Mouse (Mus musculus) lung, embryonic 14.5 days (tissue): ENCODE measurements around the gene Syn3. TPM values are rescaled to one million over a fixed set of nuclear protein-coding genes. Genes with fewer than 3 reads are reported as not detected.

Experiments used
- ATAC-seq: fragments of 200-750 bp; cut with Nextera tagmentation; 2 replicates; pipeline ENCODE4 v1.8.0; 2017; ENCODE audit warnings: mild to moderate bottlenecking, moderate TSS enrichment, moderate library complexity; ENCODE audit not compliant: insufficient read depth
- DNase-seq: peaks from one replicate; pipeline ENCODE4 v3.0.0-alpha.2; 2015
- H3K27ac ChIP-seq: fragments of 300-500 bp; sonication (generic); 2 replicates; pipeline ENCODE4 v1.5.1; 2014; ENCODE audit warnings: low read depth, mild to moderate bottlenecking, moderate library complexity
- H3K27me3 ChIP-seq: fragments of 300-500 bp; sonication (generic); 2 replicates; pipeline ENCODE4 v1.6.1; 2014; ENCODE audit warnings: low read length, control low read depth; ENCODE audit not compliant: insufficient read depth
- H3K36me3 ChIP-seq: fragments of 300-500 bp; sonication (generic); 2 replicates; pipeline ENCODE4 v1.6.1; 2014; ENCODE audit warnings: control low read depth; ENCODE audit not compliant: insufficient read depth
- H3K4me1 ChIP-seq: fragments of 300-500 bp; sonication (generic); 2 replicates; pipeline ENCODE4 v1.6.1; 2014; ENCODE audit warnings: antibody characterized with exemption, control low read depth; ENCODE audit not compliant: insufficient read depth
- H3K4me2 ChIP-seq: fragments of 300-500 bp; sonication (generic); 2 replicates; pipeline ENCODE4 v1.6.1; 2014; ENCODE audit warnings: mild to moderate bottlenecking
- H3K4me3 ChIP-seq: fragments of 300-500 bp; sonication (generic); 2 replicates; pipeline ENCODE4 v1.5.1; 2014; ENCODE audit warnings: low read depth, low read length
- H3K9ac ChIP-seq: fragments of 300-500 bp; sonication (generic); 2 replicates; pipeline ENCODE4 v1.6.1; 2014
- H3K9me3 ChIP-seq: fragments of 300-500 bp; sonication (generic); 2 replicates; pipeline ENCODE4 v1.6.1; 2016; ENCODE audit warnings: low read depth, low read length, control low read depth
- CTCF ChIP-seq: IDR thresholded peaks from 2 replicates; pipeline ENCODE4 v1.5.1; 2016; ENCODE audit warnings: antibody characterized with exemption, low read depth
- WGBS: fragments of 180-500 bp; shearing (Covaris S2); extraction: QIAGEN DNeasy Blood & Tissue Kit; methylation state at CpG from one replicate; pipeline ENCODE4 v1.1.7; 2014; 5-methylcytosine and 5-hydroxymethylcytosine counted together
- polyA plus RNA-seq: library from polyadenylated mRNA; unstranded; fragments of >200 nt; fragmentation: Nextera tagmentation; extraction: Ambion mirVana; gene quantifications from 2 replicates; pipeline ENCODE4 v1.2.1, GENCODE M21; 2014

The Syn3 gene
- polyA plus RNA-seq, 1 experiment from 2014 or later = 2.4 TPM

DNA sequence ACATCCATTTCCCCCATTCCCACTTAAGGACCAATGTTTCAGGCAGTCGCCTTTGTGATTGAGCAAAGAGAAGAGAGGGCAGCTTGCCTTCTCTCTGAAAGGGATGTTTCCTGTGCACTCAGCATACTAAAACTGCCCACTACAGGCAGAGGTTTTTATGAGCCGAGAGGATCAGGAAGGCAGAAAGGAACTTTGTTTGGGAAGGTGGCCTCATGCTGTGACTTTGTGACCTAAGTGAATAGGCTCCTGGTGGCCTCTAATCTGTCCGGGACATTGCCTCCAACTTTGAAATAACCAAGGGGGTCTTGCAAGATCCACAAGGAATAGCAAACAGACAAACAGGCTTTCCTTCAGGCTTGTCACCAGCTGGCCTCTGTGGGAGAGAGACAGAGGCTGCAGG is 179.2 kb downstream of the Syn3 start:
- no peak overlapping the region for H3K9ac ChIP-seq
- no peak overlapping the region for H3K4me3 ChIP-seq
- H3K36me3 ChIP-seq = no peaks in the 10 kb centered on the region
- no peak overlapping the region for H3K4me2 ChIP-seq
- WGBS = 44% methylated on average over 3 of the region's 3 CpGs
- TF ChIP-seq CTCF = no peak
- H3K4me1 ChIP-seq = no peaks in the 10 kb centered on the region
- H3K9me3 ChIP-seq = no peaks in the 10 kb centered on the region
- no peak for DNase-seq
- no peak for ATAC-seq
- no peaks in the 10 kb centered on the region for H3K27me3 ChIP-seq
- no peak overlapping the region for H3K27ac ChIP-seq

DNA sequence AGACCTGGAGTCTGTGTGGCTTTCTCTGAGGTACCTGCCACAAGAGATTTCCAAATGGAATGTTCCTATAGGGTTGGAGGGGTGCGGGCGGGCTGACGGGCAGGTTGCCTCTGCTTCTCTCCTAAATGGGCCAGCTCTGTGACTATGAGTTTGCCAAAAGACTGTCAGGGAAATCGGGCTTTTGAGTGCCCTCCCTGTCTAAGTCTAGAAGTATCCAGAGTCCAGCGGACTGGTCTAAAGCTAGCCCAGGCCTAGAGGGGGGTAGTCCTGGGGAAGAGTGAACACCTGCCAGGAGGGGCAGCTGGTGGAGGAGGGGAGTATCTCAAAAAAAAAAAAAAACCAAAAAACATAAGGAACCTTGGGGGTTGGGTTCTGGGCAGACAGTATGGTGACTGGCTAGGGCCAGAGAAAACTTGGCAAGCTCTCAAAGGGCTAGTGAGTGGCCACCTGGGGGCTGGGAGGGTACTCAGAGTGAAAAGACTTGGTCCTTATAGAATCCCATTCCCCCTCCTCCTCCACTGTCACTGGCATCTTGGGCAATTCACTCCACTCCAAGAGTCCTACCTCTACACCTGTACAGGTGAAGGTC is 180.1 kb downstream of the Syn3 start:
- Histone ChIP-seq H3K27me3 (no peaks in the 10 kb centered on the region), H3K9me3 (no peaks in the 10 kb centered on the region), H3K4me3 (no peak overlapping the region), H3K4me1 (no peaks in the 10 kb centered on the region), H3K4me2 (no peak overlapping the region), H3K27ac (no peak overlapping the region), H3K9ac (no peak overlapping the region), H3K36me3 (peaks cover 4% of the 10 kb centered on the region; the same call in 1 of the 2 replicates)
- DNase-seq = no peak
- 84% methylated on average over 5 of the region's 5 CpGs for WGBS
- no peak for TF ChIP-seq CTCF
- ATAC-seq = no peak

DNA sequence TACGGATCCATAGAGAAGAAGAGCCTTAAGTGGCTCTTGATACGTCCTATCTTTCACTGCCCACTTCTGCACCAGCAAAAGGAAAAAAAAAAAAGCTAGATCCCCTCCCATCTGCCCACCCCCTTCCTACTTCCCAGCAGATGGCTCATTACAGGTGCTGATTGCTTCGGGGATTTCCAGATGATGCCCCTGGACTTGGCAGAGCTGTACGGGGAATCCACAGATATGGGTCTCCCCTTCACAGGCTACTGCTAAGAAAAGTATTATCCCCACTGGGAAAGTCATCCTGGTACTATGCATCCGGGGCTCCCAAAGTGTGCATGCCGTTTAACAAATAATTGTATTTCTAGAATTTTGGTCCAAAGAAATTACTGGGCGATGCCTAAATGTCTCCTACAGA is 181.1 kb downstream of the Syn3 start:
- DNase-seq (no peak), ATAC-seq (no peak)
- Histone ChIP-seq H3K27ac (no peak overlapping the region), H3K36me3 (peaks cover 4% of the 10 kb centered on the region; the same call in 1 of the 2 replicates), H3K9ac (no peak overlapping the region), H3K9me3 (no peaks in the 10 kb centered on the region), H3K27me3 (no peaks in the 10 kb centered on the region), H3K4me3 (no peak overlapping the region), H3K4me1 (no peaks in the 10 kb centered on the region), H3K4me2 (no peak overlapping the region)
- TF ChIP-seq CTCF = no peak
- WGBS = 75% methylated on average over 7 of the region's 7 CpGs

DNA sequence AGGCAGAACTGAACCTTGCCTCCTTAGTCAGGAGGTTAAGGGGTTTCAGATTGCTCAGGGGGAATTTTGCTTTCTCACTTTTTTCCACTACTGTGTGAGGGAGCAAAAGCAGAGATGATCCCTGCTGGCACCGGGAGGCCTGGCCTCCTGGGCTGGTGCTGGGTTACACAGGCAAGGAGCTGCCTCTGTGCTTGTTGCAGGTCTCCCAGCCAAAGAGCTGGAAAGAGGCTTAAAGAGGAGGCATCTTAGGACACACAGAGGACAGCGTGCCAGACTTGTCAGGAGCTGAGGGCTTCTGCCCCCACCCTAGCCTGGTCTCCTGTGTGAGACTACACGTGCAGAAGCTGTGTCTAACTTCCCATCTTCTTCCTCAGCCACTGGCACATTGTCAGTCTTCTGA is 183.2 kb downstream of the Syn3 start:
- H3K4me1 ChIP-seq = no peaks in the 10 kb centered on the region
- H3K36me3 ChIP-seq = peaks cover 4% of the 10 kb centered on the region; the same call in 1 of the 2 replicates
- TF ChIP-seq CTCF = no peak
- H3K27ac ChIP-seq = no peak overlapping the region
- 56% methylated on average over 3 of the region's 3 CpGs for WGBS
- ATAC-seq = no peak
- no peaks in the 10 kb centered on the region for H3K27me3 ChIP-seq
- no peak overlapping the region for H3K9ac ChIP-seq
- H3K4me3 ChIP-seq = no peak overlapping the region
- H3K9me3 ChIP-seq = no peaks in the 10 kb centered on the region
- no peak overlapping the region for H3K4me2 ChIP-seq
- no peak for DNase-seq

DNA sequence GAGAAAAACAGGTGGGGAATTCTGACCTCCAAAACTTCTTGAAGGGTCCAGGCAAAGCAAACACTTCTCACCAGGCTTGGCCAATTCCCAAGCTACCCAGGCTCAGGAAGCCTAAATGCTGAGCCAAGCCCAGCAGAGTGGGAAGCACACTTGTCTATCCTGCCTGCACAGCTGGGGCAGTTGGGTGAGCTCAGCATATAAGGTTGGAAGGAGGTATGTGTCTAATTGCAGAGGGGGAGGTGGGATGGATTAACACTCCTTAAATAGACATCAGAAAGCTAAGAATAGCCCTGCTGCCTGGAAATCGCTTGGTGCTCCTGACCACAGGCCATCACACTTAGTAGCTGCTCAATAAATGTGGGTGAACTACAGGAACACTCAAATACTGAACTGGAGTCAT is 185.2 kb downstream of the Syn3 start:
- Histone ChIP-seq H3K9me3 (no peaks in the 10 kb centered on the region), H3K4me3 (no peak overlapping the region), H3K4me2 (no peak overlapping the region), H3K4me1 (no peaks in the 10 kb centered on the region), H3K27me3 (no peaks in the 10 kb centered on the region), H3K9ac (no peak overlapping the region), H3K36me3 (peaks cover 8% of the 10 kb centered on the region; the same call in 1 of the 2 replicates), H3K27ac (no peak overlapping the region)
- DNase-seq = no peak
- 69% methylated on average over 1 of the region's 1 CpGs for WGBS
- TF ChIP-seq CTCF = no peak
- no peak for ATAC-seq

DNA sequence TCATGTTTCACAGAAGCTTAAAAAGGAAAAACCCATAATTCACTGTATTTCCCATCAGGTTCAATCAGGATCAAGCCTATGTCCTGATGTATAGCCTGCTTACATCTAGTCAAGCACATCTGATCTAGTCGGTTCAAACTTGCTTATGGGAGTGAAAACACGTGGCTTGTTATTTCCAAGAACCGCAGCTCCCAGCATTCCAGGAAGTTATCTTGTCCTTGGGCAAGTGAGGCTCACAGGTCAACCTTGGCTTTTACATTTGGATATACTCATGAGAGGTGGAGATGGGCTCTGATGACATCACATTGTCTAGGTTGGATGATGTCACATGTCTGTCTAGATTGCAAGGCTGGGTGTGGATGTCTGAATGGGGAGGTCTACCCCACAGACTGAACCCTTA is 185.7 kb downstream of the Syn3 start:
- Histone ChIP-seq H3K9me3 (no peaks in the 10 kb centered on the region), H3K27me3 (no peaks in the 10 kb centered on the region), H3K27ac (no peak overlapping the region), H3K9ac (no peak overlapping the region), H3K4me1 (no peaks in the 10 kb centered on the region), H3K4me2 (no peak overlapping the region), H3K4me3 (no peak overlapping the region), H3K36me3 (peaks cover 8% of the 10 kb centered on the region; the same call in 1 of the 2 replicates)
- no peak for ATAC-seq
- 89% methylated on average over 3 of the region's 3 CpGs for WGBS
- no peak for DNase-seq
- TF ChIP-seq CTCF = no peak

DNA sequence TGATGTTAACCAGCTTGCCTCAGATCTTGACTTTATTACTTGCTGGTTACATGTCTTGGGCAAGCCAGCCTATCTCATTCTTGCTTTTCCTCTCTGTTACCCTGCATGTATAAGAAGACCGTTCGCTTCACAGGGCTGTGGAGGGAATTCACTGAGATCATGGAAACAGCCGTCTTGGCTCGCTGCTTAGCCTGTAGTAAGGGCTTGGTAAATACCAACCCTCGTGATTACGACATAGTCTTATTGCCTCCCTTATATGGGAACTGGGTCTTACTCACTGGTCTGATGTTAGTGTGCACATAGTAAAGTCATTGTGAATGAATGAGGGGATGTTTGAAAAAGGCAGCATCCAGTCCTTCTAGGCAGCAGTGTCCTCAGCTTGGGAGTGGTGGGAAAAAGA is 188.2 kb downstream of the Syn3 start:
- H3K4me1 ChIP-seq = no peaks in the 10 kb centered on the region
- peak; percentile 90 for ATAC-seq
- peaks cover 13% of the 10 kb centered on the region; the same call in 1 of the 2 replicates for H3K36me3 ChIP-seq

DNA sequence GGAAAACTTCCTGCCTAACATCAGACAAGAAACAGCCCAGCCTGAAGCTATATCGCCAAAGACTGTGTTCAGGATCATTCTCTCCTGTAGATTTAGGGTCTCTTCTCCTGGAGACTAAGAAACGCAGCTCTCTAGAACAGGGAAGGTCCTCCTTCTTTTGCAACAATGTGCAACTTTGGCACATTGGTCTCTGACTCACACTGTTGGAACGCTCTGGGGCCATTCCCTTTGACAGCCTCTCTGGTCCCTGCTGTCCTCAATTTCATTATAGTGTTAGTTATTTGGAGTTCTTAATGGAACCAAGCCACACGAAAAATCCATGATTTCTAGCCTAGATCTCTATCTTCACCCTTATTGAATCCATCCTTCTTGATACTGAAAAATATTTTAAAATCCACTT is 191.5 kb downstream of the Syn3 start:
- H3K9ac ChIP-seq = no peak overlapping the region
- H3K4me1 ChIP-seq = peaks cover 12% of the 10 kb centered on the region; the same call in 1 of the 2 replicates
- H3K9me3 ChIP-seq = no peaks in the 10 kb centered on the region
- no peak for TF ChIP-seq CTCF
- no peak for DNase-seq
- peaks cover 17% of the 10 kb centered on the region; the same call in 1 of the 2 replicates for H3K36me3 ChIP-seq
- H3K27ac ChIP-seq = no peak overlapping the region
- ATAC-seq = no peak
- H3K4me2 ChIP-seq = no peak overlapping the region
- no peaks in the 10 kb centered on the region for H3K27me3 ChIP-seq
- no peak overlapping the region for H3K4me3 ChIP-seq
- WGBS = 84% methylated on average over 4 of the region's 4 CpGs

More for the DNA sequence above, 188.2 kb downstream of the Syn3 start:
- no peak for TF ChIP-seq CTCF
- H3K27ac ChIP-seq = no peak overlapping the region
- peak; percentile 80 for DNase-seq
- no peak overlapping the region for H3K9ac ChIP-seq
- H3K4me3 ChIP-seq = no peak overlapping the region
- 36% methylated on average over 6 of the region's 6 CpGs for WGBS
- no peaks in the 10 kb centered on the region for H3K27me3 ChIP-seq
- no peaks in the 10 kb centered on the region for H3K9me3 ChIP-seq
- no peak overlapping the region for H3K4me2 ChIP-seq
